Mouse (Mus musculus) left cerebral cortex, adult 8-10 months (tissue): ENCODE measurements at regions not wholly inside any gene's neighbourhood (a gene's known extent, or its start where the extent isn't known, plus 50 kb on each side); places are given as distances from the start of the nearest gene placed in this dataset.
A peak's percentile ranks its signal among the peaks of the same experiment; 100 is the strongest.

Experiments used
- DNase-seq, 2 experiments: peaks; one replicate each; pipeline ENCODE4 v3.0.0; 2022; ENCODE audit warnings: low spot score in 2 of 2

GRCm38 (mm10) chr13:116619105-116619504, 309.6 kb upstream of the Isl1 start:
- DNase-seq = no peak

DNA sequence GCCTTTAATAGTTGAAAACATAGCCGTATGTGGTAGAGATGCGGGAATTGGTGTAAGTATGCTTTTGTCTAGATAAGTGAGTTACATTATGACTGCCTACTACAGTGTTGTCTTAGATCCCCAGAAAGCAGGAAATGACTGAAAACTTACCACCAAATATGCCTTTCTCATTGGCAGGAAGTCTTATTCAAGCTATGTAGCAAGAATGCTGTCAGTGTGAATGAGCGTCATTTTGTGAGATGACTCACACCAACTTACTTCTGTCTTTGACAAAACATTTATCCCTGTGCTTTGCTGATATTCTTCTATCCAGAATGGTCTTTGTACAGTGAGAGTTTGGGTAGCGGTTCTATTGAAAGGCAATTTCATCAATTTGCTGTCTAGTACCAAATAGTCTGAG, 286.9 kb upstream of the Isl1 start:
- no peak for DNase-seq

GRCm38 (mm10) chr13:116595512-116595911, 286.0 kb upstream of the Isl1 start:
- DNase-seq = no peak

DNA sequence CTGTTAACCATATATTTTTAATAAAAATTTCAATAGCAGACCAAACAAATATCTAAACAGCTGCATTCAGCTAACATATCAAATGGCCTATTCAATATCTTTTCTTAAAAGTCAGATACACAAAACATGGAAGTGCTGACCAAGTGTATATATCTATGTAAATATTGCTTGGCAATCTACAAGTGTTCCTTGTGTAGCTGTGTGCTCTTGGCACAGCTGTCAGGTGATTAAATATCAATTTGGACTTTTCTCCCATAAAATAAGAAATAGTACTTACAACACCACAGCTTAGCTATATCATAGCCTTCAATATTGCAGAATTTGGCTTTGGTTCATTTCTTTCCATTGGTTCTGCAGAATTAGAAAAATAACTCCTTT, 266.5 kb upstream of the Isl1 start:
- no peak for DNase-seq

DNA sequence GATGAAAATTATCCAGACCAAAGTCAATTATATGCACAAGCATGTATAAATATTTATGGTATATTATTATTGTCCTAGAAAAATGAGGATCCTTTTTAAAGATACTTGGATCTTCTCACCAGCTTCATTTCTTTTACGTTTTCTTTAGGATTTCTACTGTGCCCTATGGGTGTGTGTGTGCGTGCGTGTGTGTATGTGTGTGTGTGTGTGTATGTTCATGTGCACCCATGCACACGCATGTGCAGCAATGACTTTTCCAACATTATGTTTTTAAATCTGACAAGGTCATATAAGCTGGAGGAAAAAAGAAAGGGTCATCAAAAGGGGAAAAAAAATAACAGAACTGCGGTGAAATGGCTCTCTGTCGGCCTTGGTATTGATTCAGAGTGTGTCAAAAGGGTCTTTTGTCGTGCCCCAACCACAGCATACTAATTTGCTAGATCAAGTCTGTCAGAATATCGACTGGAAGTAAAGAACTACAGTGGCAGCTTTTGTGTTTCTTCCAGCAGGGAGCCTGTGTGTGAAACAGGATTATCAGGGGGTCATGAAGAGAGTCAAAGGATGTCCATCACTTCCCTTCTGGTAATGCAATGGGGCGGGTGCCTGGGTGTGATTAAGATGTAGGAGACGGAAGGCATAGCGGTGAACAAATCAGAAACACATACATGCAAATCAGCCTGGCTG, 265.9 kb upstream of the Isl1 start:
- DNase-seq = no peak

DNA sequence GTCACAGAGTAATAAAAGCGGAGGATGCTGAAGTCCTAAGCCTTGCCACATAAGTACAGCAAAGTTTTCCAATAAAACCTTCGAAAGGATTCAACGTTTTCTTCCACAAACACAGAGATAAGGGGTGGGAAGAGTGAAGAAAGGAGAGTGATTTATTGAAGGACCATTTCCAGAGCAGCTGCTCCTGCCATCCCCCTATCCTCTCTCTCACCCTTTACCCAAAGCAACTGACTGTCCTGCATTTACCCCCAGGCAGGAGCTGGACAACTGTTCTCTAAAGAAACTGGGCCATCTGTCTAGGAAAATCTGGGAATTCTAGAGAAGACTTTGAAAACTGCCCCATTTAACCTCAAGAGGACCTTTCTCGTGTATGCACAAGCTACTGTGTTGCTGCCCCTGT, 245.6 kb upstream of the Isl1 start:
- DNase-seq = no peak

DNA sequence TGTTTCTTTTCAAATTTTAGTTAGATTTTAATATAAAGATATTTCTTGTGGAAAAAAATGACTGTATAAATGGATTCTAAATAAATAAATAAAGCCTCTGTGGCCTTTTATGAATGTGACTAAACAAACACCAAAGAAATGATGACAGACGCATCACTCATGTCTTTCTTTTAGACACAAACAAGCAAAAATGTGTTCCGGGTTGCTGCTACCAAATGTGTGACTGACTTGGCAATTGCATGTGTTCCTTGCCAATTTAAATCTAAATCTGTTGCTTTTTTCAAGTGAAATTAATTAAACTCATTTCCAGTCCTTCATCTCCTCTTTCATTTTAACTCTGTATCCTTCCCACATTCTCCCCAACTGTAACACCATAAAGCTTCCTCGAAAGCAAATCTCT, 225.7 kb upstream of the Isl1 start:
- DNase-seq = no peak

GRCm38 (mm10) chr13:116533163-116533562, 223.7 kb upstream of the Isl1 start:
- peak in 1 of 2 experiments; percentile 5 for DNase-seq

- DNase-seq = no peak
Measured at GRCm38 (mm10) chr13:116528289-116528688, 218.8 kb upstream of the Isl1 start.

DNA sequence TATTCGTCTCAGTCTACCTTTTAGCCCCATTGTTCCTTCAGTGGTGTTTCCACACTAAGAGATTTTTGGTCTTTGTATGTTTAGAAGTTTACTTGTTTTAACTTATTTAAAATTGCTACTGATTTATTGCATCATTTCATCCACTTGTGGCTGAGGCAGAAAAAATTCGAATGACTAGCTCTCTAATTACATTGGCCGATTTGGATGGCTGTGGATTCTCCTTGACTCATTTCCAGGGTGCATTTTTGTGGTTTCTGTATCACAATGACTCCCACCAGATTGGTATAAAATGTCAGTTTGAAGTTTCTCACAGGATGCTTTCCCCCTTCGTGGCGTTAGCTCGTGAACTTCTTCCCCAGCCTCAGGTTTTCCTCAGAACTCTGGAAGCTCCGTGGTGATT, 217.5 kb upstream of the Isl1 start:
- DNase-seq = no peak

DNA sequence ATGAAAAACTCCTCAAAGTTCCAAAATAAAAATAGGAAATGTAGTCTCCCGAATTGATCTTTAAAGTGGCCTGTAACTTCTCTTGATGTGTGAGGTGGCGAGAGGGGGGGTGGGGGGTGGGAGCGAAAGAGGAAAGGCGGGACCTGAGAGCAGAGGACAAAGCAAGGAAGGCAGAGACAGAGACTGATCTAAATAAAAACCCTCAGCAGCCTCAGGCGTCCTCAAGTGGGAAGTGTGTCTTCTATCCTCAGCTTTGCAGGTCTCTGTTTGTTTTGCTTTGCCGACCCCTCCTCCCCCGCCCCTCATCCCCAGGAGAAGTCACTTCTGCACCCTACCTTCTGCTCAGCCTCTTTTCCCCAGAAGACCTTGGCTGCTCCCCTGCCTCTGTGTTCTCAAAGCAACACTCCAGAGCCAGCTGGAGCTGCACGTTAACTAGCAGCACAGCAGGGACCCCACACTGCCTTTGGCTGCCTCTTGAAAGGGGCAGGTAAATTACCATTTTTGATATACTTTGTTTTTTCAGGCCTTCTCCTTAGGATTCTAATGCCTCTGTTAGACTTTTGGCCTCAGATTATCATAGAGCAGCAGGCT, 214.3 kb upstream of the Isl1 start:
- no peak for DNase-seq

DNA sequence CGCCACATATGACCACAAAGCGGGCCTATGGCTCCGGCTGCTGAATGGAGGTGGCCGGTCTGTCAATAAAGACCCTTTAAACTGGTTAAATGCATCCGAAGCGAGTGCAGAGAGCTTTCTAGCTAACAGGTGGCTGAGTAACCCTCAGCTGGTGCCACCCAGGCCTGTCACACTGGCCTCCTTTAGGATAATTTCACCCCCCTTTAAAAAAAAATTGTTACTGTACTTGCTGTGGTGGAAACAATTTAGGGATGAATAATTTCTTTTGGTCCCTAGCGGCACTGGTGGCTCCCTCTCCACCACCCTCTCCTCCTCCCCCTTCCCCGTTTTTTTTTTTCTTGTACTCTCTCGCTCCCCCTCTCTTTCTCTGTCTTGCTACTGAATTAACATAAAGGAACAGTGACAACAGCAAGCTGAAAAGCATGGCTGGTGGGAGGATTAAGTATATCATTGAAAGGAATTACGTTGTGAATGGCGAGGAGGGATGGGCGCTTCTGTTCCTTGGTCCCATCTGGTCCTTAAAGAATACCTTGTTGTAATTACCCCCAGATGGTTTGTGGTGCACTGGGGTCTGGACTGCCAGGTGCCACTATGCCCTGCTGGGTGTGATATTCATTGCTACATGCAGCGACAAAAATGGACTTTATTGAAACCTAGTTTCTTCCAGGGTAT, 205.3 kb upstream of the Isl1 start:
- no peak for DNase-seq

GRCm38 (mm10) chr13:116514256-116514639, 204.8 kb upstream of the Isl1 start:
- no peak for DNase-seq

DNA sequence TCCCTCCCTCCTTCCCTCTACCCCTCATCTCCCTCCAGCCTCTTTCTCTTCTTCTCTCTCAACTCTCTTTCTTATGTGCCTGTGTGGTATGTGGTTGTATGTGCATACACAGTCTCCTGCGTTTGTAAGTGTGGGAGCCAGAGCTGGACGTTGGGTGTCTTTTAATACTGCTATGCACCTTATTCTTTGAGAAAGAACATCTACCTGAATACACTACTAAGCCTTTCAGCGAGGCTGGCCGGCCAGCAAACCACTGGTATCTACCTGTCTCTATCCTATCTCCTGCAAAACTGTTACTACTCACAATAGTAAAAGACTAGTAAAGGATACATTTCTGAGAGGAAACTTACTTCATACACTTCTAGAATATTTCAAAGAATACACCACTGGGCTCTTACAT, 202.9 kb upstream of the Isl1 start:
- DNase-seq = no peak

GRCm38 (mm10) chr13:116508213-116508811, 198.8 kb upstream of the Isl1 start:
- no peak for DNase-seq

DNA sequence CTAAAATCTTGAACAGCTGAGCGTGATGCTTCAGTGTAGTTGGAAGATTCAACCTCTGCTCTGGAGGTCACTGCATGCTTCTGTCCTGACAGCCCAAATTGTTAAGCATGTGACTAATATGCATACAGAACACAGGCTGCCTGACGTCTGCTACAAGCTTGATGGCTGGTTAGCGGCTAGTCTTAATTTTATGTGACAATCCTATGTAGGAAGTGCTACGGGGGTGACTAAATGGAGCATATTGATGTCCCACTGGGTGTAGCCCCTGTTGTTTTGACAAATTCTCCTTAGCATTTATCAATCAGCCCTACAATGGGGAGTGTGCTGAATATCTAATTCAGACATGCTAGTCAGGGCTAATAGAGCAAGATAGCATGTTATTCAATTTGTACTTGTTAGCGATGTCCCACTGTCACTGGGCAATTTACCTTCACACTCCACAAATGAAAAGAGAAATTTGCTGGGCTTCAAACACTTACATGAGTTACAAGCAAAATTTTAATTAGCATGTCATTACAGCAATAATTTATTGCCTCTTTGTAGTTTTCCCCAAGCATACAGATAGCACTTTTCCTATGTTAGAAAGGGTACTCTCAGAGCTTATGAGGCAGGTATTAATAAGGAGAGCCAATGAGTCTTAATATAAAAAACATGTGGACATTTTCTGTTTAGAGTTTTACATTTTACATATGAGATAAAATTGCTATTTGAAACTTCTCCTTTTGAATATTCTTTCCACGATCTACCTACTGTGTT, 188.3 kb upstream of the Isl1 start:
- DNase-seq = no peak

- no peak for DNase-seq
Measured at GRCm38 (mm10) chr13:116495641-116496040, 186.2 kb upstream of the Isl1 start.

- DNase-seq = no peak
Measured at GRCm38 (mm10) chr13:116489420-116489819, 179.9 kb upstream of the Isl1 start.

GRCm38 (mm10) chr13:116474611-116475010, 165.1 kb upstream of the Isl1 start:
- no peak for DNase-seq

DNA sequence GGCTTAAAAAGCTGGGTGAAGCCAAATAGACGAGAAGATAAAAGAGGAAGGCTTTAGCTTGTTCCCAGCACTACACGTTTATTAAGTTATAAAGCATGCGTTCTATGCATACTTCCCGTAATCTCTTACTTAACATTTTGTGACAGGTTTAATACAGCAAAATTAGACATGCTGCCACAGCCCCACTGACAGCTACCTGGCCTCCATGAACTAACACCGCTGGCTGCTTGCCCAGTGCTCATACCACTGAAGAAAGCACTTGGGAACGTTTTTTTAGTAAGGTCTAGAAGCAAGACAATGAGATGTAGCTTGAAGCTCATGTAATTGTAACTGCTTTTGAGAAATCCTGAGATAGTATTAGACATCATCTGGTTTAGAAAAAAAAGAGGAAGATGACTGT, 152.3 kb upstream of the Isl1 start:
- no peak for DNase-seq

- no peak for DNase-seq
Measured at GRCm38 (mm10) chr13:116443165-116443955, 133.9 kb upstream of the Isl1 start.
